Mouse (Mus musculus): ENCODE measurements at regions not wholly inside any gene's neighbourhood (a gene's known extent, or its start where the extent isn't known, plus 50 kb on each side); places are given as distances from the start of the nearest gene placed in this dataset.

DNA sequence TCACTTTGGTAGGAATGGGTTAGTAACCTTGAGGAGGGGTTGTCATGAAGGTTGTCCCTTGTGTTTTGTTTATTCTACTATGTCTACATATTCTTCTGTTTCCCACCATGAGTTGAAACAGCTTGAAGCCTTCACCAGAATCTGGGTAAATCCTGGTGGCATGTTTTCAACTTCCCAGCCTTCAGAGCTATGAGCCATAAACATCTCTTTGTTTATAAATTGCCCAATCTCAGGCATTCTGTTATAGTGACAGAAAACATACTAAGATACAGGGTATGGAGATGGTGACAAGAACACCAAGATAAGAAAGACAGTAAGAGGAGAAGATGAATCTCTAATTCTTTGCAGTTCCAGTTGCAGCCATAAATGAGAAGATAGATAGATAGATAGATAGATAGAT is 396.5 kb downstream of the Tns1 start:
- no peak for DNase-seq (ENCODE audit: low read depth, low spot score)

DNA sequence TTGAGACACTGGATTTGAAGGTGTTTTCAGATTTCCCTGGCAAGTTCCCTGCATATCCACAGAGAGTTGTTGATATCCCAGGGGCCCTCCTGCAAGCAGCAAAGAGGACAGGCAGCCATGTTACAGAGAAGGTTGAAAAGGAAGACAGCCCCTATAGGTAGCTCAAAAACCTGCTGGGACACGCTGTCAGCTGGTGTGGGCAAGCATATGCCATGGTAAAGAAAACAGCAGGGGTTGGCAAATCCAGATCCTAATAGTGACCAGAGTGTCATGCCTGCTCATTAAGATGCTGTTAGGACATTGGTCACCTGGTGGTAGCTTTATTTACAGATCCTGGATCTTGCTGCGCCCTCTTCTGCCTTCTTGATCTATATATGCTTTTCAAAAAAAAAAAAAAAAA is 397.6 kb downstream of the Tns1 start:
- DNase-seq (ENCODE audit: low read depth, low spot score): no peak

DNA sequence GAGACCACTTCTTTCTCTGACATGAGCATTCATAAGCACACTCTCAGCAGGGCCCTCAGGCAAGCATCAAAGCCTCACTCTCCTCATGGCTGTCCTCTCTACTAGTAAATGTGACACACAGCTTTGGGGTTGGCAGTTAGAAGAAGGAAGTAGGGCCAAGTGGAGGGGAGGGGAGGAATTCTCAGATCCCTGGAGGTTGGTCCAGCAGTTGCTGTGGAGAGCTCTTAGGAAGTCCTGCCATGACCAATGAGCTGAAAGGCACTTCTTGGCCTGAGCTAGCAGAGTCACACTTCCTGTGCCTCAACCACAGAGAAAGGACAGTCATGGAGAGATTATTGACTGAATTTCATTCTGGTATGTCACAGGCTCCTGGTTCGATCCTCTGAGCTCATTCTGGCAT is 398.8 kb downstream of the Tns1 start:
- no peak for DNase-seq (ENCODE audit: low read depth, low spot score)

DNA sequence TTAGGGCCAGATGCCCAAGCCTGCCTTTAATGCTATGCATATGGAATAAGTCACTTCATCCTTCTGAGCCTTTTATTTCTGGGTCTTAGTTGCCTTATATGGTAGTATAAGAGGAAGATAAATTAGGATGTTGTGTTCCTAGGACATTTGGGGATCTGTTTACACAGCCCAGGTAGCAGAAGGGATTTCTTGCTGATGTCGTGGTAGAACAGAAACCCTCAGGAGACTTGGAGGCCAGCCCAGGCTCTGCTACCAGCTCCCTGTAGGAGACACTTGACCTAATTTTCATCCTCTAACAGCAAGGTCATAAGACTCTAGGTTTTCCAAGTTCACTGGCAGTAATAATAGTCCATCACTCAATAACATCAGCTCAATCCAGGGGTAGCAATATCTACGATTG is 399.7 kb downstream of the Tns1 start:
- DNase-seq (ENCODE audit: low read depth, low spot score): no peak

DNA sequence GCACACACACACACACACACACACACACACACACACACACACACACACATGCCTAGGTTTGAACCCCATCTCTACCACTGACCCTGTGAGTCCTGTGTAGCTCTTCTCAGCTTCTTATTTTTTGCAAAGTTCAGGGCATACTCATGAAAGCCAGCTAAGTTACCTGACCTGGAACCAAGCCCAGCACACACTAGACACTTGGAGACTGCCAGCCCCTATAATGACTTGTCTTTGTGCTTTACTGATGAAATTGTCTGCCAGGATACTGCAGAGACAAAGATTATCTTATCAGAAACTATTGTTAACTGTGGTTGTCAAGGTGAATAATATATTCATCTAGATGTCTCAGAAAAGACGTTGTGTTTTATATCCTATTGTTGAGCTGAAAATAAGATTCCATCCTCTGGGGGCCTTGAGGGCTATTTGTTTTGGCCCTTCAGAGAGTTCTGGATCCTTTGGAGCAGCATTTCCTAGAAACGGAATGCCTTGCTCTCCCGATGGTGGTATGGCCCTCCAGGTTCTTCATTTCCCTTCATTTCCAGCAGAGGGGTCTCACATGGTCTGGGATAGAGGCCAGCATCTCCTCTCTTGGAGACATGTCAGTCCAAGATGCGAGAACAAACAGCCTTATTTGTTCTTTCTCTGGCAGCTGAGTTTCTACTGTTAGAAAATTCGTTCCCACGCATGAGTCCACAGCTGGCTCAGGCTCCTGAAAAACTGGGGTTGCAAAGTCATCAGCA is 402.6 kb downstream of the Tns1 start:
- no peak for DNase-seq (ENCODE audit: low read depth, low spot score)

DNA sequence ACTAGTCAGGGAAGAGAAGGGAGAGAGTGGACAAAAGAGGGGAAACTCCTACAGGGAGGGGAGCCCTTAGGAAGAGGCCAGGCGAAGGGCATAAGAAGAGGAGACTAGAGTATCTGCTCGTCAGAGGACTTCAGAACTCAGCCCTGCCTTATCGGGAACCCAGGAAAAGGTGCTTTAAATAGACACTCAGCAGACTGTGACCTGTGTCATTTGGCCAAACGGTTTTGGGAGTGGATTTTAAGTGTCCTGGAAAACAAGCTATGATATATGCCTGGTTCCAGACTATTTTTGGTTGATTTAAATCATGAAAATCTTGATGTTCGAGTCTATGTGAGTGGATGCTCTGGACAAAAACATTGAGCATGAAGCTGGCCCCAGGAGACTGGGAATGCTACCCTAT is 405.8 kb downstream of the Tns1 start:
- DNase-seq (ENCODE audit: low read depth, low spot score): no peak

DNA sequence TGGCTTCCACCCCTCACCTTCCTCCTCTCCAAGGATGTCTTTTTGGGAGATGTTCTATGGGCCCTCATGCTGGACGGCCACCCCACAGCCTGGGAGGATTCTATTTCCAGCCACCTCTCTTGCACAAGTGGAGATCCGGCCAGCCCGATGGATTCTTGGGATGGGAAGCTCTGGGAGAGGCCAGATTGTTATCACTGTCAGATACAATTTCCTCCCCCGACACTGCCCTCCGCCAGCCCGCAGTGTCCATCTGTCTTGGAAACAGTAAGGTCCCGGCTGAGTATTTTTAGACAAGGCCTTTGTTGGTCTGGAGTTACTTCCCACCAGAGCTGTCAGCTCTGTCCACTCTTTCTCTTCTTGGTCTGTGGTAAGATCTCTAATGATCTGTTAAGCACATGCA is 406.8 kb downstream of the Tns1 start:
- DNase-seq (ENCODE audit: low read depth, low spot score): no peak

DNA sequence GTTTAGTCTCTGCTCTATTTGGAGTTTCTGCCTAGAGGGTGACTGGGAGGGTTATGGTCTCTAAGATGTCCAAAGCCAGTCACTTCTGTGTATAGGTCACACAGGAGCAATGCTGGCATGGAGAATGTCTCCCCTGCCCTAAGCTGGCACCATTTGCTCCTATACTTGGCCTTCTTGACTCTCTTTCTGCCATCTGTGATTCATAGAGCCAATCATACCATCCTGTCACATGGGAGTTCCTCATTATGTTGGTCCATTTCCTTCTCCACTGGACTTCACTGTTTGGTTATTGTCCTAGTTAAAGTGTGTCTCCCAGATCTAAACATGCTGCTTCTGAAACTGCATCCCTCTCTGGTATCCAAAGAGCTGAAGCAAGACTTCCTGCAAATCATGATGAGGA is 407.3 kb downstream of the Tns1 start:
- DNase-seq (ENCODE audit: low read depth, low spot score): no peak

DNA sequence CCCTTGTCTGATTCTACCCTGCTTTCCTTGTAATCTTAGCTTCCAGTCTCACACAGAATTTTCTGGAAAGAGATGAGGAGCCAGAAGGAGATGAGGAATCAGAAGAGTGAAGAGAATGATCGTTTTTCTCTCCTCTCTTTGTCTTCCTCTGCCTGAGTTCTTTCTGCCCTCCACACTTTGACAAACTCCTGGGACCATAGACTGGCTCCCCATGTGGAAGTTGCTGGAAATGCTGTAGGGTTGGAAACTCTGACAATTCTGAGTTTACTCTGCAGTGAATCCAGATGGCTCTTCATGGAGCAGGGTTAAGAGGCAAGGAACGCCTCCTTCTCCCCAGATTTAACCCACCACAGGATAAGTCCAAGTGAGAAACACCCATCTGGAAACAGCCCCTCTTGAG is 408.7 kb downstream of the Tns1 start:
- no peak for DNase-seq (ENCODE audit: low read depth, low spot score)

DNA sequence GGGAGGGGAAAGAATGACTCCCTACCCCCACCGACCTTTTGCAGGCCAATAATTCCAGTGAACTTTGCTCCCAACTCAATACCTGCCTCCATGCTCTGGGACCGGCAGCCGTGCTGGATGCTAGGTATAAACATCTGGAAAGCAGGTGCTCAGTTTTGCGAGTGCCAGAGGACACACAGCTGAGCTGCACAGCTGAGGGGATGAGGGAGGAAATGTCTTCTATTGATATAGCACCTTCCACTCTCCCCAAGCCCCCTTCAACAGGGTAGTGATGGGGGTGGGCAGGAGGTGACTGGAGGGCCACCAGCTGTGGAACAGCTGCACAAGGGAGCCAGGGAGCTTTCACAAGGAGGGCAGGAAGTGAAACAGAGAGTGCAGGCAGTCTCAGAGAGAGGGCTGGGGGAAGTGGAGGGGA is 421.8 kb downstream of the Tns1 start:
- peak; percentile 47 for DNase-seq (ENCODE audit: low read depth, low spot score)

DNA sequence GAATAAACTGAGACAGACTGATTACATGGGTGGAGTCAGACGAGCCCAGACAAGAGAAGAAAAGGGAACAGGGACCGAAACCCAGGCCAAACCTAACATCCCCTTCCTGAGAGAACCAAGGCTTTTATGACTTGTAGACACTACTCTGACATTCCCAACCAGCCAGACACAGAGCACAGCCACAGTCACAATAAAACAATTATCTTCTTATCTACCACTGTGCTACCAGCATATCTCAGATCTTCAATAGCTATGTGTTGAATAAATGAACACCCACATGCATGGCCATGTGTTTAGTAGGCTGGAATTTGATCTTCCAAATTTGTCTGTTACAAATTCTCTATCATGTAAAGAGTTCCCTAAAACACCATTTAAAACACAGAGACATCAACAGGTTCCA is 430.7 kb downstream of the Tns1 start:
- no peak for DNase-seq (ENCODE audit: low read depth, low spot score)

DNA sequence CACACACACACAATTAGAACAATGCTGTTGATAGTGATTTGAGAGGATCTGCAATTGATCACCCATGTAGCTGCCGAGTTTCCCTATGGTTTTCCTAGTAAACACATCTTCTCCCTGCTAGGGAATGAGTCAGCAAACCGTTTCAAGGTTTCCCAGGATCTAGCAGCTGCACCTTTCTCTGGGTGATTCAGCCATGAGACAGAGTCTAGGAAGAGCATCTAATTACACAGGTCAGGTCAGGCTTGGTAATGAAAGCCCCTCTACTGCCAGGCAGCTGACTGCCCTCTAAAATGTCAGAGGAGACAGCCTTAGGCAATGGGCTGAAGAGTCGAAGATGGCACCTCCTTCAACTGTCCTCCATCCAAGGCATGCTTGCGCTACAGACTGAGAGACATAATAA is 438.5 kb downstream of the Tns1 start:
- DNase-seq (ENCODE audit: low read depth, low spot score): no peak

DNA sequence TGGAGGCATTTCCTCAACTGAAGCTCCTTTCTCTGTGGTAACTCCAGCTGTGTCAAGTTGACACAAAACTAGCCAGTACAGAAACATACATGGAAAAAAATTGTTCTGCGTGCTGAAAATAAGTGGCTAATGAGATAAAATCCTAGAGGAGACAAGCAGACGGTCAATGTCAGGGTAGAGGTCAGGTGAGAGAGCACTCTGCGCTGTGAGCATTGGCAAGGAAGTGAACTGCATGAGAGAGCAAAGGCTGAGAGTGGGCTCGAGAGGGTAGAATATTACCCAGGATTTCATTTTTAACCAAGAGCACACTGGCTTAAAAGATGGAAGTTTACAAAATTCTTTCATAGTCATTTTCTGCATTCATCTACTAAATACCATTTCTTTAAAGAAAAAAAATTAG is 439.2 kb downstream of the Tns1 start:
- DNase-seq (ENCODE audit: low read depth, low spot score): no peak

DNA sequence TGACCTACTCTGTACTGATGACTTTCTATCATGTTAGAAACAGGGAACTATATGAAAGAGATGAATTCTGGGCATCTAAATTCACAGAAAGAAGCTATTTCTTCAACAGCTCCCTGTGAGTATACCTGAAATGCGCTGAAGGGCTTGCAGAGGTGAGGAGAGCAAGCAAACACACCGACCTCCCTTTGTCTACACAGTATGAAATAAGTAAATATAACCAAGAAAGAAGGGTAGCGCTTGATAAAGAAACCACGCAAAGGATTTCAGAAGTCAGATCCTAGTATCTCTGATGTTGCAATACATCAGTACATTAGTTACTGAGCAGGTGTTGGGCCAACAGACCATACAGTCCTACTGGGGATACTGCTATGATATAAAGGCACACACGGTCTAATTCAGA is 440.1 kb downstream of the Tns1 start:
- no peak for DNase-seq (ENCODE audit: low read depth, low spot score)

DNA sequence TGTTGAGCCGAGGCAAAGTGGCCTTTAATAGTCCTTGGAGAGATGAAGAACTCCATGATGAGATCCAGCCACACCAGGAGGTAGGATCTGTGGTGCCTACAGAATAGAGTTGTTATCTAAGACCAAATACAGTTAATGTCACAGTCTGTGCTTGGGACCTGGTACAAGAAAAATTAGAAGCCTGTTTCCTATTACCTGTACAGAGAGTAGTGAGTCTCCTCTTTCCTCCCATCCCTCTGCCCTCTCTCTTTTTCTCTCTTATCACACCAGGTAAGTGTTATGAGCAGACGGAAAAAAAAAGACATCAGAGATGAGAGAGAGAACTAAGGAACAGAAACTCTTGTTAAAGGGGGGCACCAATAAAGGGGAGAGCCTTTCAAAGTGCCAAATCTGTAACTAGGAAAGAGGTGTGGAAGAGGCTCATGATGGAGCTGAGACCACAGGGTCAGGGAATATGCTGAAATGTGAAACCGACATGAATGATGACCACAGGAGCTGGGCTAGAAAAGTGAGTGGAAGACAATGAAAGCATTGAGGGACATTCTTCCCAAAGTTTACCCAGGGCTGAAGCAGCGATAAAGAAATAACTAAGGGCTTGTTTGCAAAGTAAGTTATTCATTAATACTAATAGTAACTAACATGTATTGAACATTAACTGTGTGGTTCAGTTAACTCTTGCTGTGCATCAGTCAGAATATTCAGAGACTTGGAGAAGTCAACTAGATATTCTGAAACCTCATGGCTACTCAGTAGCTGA is 440.9 kb downstream of the Tns1 start:
- DNase-seq (ENCODE audit: low read depth, low spot score): no peak

DNA sequence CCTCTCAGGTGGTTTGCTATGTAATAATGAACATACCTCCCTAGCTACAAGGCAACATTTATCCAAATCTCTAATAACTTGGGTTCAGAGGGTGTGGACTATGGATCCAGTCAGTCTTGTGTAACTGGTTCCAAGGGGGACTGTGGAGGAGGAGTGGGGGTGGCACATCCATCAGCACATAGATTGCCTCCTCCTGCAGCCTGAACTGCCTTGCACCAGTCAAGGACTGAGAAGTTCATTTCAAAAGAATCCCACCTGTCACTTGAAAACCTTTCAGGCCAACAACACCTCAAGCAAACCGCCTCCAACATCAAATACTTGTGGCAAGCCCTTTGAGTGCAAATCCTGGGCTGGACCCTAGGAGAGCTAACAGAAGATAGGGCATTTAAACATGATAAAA is 442.6 kb downstream of the Tns1 start:
- DNase-seq (ENCODE audit: low read depth, low spot score): no peak

DNA sequence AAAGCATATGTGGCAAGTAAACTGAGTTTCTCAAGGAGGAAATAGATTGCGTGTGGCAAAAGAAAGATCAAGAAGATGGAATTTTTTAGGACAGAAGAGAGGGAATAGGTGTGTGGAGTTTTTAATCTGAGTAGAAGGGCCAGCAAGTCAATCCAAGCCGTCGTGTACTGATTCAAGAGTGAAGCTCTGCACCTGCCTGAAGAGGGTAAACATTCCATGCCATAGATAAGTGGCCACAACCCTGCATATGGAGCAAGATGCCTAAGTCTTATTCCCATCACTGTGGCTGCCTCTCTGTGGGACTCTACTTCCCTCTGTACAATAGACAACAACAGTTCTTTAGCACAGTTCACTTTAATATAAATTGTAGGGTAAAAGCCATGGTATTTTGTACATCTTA is 443.4 kb downstream of the Tns1 start:
- DNase-seq (ENCODE audit: low read depth, low spot score): no peak

DNA sequence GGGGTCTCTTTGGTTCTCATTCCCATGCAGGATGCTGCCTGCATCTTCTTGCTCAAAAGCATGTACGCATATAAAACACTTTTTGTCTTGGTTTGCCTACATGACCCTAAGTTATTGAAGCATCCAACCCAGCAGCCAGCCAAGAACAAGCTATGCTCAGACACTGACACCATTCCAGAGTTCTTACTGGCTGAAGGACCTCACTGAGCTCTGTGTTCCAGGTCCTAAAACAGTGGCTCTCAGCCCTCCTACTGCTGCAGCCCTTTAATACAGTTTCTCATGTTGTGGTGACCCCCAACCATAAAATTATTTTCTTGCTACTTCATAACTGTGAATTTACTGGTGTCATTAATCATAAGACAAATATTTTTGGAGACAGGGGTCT is 450.4 kb downstream of the Tns1 start:
- DNase-seq (ENCODE audit: low read depth, low spot score): no peak

DNA sequence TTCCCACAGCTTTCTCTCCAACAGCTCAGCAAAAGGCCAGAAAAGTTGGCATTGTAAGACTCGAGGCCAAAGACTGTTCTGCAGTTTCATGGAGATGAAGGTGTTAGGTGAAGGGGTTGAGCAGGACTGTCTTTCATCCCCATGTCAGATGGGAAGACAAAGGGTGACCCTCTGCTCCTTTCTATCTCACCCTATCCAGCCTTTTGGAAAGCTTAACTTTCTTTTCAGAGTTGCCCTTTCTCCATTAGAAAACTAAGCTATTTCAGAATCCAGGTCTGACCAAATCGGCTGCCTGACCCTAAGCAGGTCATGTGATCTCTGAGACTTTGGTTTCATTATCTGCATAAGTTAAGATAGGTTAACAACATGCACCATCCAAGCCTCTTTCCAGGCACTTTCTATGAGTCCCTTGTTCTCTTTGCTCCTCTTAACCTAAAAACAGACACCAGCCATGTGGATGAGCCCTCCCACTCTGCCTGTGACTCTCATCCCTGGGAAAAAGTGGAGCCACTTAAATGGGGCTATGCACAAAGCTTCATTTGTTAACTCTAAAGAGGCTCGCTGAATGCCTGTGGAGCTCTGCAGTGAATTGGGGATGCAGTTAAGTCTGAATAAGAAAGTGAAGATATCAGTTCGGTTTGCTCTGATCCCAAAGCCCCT is 450.9 kb downstream of the Tns1 start:
- DNase-seq (ENCODE audit: low read depth, low spot score): no peak

DNA sequence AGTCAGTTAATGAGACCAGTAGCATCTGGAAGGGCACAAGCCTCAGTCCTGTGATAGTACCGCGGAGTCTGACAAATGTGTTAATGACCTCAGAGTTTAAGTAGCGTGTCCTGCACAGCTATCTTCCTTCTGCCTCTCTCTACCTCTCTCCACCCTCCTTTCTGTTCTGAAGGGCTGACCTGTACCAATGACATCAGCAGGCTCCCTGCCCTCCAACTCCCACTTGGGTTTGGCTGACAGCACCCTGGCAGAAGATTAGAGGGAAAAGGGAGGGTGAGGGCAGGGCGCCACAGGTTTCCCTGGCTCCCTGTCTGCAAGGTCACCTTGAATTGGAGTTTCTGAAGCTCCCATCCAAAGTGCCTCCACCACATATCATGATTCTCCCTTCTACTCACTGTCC is 452.0 kb downstream of the Tns1 start:
- DNase-seq (ENCODE audit: low read depth, low spot score): no peak

DNA sequence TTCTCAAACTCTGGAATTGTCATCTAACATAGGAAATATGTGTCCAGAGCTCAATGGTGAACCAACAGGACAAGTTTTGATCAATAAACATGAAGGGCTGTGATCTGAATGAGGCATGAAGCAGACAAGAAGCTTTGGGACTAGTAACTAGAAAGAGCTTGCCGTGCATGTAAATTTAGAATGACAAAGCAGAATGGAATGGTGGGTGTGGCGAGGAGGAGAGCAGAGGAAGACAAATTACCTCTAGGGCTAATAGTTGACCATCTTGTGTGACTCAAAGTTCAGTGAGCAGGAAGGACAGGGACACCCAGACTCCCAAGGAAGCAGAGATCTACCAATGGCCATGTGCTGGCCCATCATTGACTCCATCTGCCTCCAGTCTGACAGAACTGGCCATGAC is 455.6 kb downstream of the Tns1 start:
- DNase-seq (ENCODE audit: low read depth, low spot score): no peak

DNA sequence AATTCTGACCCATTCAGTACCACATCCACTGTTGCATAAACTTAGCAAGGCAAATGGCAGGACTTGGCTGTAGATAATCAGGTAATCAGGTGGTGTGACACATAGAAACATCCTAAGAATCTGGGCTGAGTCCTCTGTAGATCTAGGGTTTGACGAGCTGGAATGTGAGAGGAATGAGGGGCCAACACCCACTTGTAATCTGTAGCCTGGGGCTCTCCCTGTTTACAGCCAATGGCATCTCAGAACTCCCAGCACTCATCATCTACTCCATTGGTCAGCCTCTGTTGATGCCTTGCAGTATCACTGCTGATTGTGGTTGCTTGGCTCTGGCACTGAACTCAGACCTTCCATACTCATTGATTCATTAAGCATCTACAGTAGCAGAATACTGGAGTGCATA is 460.7 kb downstream of the Tns1 start:
- no peak for DNase-seq (ENCODE audit: low read depth, low spot score)

DNA sequence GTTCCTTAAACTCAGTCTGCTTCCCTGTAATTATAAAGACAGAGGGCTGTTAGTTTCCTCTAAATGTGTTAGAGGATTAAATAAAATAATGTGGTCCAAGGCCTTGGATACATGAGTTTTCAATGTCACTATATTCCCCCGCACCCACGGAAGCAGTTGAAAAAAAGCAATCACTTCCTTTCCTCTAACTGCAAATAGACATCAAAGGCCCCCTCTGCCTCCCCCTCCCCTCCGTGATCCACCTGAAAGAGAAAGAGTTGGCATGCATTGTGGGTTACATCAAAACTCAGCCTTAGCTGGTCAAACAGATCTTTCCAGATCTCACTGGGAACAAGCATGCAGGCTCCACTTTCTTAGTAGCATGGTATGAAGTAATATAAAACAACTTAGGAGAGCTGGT is 479.2 kb downstream of the Tns1 start:
- DNase-seq (ENCODE audit: low read depth, low spot score): no peak
